Mouse (Mus musculus) kidney, postnatal 14 days (tissue): ENCODE data around the gene Tsga10ip.
A peak's percentile ranks its signal among the peaks of the same experiment; 100 is the strongest.

Experiments
- DNase-seq: peaks from one replicate; pipeline ENCODE4 v3.0.0; 2022; ENCODE audit warnings: mixed read lengths

Gene Tsga10ip

DNA sequence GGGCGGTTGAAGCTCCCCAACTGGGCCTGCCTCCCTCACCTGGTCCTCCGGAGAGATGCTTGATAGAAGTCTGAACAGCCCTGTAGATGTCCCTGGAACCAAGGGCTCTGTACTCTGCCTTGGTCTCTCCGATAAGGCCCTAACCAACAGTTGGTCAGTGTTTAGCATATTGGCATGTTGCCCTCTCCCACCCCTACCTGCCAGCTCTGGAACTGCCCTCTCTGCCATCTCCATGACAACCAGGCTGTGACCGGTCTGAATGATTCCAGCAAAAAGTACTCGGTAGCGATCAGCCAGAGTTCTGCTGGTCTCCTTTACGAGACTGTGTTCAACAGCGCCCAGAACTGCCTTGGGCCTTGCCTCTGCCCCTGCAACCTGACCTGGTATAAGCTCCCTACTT is at the start of gene Tsga10ip:
Gene Tsga10ip, minus strand, starts transcription at position 234 of the 400 bp plus-strand sequence.
- DNase-seq, result no peak

DNA sequence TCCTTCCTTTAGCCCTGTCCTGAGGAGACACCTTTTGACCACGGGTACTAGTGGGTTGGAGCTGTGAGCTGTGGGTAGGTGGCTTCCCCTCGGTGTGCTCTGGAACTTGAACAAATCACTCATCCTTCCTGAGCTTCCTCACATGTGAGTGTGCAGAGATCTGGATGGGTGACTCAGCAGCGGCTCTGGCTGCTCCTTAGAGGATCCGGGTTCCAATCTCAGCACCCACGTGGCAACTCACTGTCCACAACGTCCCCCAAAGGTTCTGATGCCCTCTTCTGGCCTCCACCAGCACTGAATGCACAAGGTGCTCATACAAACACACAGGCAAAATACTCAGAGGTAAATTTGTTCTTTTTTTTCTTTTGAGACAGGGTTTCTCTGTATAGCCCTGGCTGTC is 49.4 kb upstream of the Tsga10ip start:
- DNase-seq, result no peak

GRCm38 (mm10) chr19:5449673-5450072 is 47.3 kb upstream of the Tsga10ip start:
- no peak for DNase-seq

GRCm38 (mm10) chr19:5448354-5449150 is 46.2 kb upstream of the Tsga10ip start:
- no peak for DNase-seq

DNA sequence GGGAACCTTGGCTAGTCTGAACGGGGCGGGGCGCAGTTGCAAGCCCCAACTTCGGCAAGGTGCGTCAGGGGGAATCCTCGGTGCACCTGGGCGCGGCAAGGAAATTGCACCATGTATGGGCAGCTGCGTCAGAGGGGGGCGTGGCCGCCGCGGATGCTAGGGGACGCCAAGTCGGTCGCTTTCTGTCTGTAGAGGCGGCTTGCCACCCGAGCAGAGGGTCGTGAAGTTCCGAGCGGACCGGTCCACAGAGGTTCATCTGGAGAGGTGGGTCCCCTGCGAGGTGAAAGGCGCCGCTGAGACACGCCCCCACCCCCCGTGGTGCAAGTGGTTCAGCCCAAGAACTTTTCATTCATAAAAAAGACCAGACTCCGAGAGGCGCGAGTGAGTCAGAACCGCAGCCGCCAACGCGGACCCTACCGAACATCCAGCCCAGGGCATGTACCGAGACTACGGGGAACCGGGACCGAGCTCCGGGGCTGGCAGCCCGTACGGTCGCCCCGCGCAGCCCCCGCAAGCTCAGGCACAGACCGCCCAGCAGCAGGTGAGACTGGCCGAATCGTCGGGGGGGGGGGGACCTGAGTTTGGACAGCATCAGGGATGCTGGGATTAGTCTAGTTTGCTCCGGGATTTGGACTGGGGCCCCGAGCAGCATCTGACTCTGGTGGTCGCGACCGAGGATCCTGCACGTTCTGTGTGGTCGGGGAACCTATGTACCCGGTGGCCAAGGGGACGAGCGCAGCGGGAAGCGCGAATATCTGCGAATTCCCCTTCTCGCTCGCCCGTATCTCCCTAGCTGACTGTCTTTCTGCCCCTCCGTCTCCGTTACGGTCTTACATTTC is 45.4 kb upstream of the Tsga10ip start, which contains the start of gene Fosl1:
Gene Fosl1, plus strand, starts transcription at position 33 of the 839 bp plus-strand sequence.
- peak; percentile 74 for DNase-seq

- DNase-seq, result no peak
Measured at GRCm38 (mm10) chr19:5445747-5446146, 43.4 kb upstream of the Tsga10ip start.

- DNase-seq, result no peak
Measured at GRCm38 (mm10) chr19:5444954-5445353, 42.6 kb upstream of the Tsga10ip start.

GRCm38 (mm10) chr19:5444371-5444908 is 42.1 kb upstream of the Tsga10ip start:
- DNase-seq, result no peak

GRCm38 (mm10) chr19:5433951-5434350 is 31.6 kb upstream of the Tsga10ip start:
- DNase-seq, result no peak

DNA sequence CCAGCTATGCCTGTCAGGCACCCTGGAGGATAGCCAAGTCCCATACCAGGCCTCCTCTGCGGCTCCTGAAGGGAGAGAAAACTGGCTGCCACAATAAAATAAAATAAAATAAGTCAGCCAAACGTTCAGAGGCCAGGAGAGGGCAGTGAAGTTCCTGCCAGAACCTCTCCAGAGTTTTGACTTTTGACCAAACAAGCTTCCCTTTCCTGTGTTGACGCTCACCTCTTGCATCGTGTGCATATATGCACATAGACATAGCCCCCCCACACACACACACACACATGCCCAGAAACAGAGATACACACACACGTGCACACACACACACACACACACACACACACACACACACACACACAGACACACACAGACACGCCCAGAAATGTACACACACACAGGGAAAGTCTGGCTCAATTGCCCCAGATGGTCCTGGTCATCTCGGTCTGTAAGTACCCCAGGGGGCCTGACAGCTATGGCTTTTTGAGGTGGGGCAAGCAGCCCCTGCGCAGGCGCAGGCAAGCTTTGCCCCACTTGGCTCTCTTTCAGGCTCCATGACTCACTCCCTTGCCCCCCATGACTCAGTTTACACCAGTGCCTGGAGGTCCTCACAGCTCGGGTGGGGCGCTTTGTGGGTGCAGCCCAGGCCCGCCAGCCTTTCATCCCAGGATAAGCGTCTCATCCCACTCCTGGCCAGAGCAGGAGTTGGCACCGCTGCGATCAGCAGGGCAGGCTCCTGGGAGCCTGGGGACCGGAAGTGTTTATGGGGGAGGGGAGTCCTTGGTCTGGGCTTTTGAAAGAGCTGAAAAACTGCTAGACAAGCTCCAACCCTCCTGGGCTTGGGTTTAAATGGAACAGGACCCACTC is 30.9 kb upstream of the Tsga10ip start:
- peak; percentile 81 for DNase-seq

- DNase-seq, result no peak
Measured at GRCm38 (mm10) chr19:5431911-5432464, 29.7 kb upstream of the Tsga10ip start.

DNA sequence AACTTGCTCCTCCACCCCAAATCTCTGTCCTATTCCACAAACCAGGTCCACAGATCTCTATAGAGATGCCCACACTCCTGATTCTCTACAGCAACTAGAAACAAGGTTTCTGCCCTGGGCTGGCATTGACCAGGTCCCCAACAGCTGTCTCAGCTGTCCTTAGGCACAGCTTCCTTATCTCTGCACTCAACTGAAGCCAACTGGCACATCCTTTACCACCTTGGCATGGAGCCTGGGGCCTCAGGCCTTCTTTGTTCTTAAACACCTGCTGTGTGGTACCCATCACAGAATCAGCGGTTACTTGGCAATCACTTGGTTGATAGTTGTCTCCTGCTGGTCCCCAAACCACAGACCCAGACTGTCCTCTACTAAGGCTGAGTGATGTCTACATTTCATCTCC is 28.1 kb upstream of the Tsga10ip start:
- no peak for DNase-seq

- DNase-seq, result peak; percentile 78
Measured at GRCm38 (mm10) chr19:5429806-5430205, 27.5 kb upstream of the Tsga10ip start.

GRCm38 (mm10) chr19:5429219-5429618 is 26.9 kb upstream of the Tsga10ip start:
- DNase-seq, result no peak

- peak; percentile 62 for DNase-seq
Measured at GRCm38 (mm10) chr19:5428083-5428482, 25.8 kb upstream of the Tsga10ip start.

DNA sequence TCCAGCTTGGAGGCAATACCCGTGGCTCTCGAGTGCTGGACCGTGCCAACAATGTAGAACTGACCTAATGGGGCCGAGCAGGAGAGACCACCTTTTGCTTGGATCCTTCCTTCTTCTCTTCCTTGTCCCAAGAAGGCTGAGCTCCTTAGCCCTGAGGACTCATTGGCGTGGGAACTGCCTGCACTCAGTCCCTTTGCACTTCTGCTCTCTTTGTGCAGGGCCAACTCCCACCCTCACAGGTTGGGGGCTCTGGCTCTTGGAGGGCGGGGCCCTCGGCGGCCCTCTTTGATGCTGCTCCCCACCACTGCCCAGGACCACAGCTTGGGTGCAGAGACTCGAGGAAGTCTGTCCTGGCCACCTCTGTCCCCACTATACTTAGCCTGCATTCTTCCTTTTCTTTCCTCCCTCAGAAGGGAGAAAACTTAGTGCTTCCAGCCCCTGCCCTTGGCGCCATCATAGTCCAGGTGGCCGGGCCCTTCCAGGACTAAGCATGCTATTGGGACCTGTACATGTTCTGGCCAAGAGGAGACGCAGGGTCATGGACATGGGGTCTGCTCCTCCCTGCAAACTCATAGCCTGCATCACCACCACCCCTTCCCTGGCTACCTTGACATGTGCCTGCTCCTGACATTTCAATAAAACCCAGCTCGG is 24.4 kb upstream of the Tsga10ip start:
- DNase-seq, result no peak

GRCm38 (mm10) chr19:5425906-5426565 is 23.7 kb upstream of the Tsga10ip start:
- no peak for DNase-seq

GRCm38 (mm10) chr19:5424782-5425741 is 22.7 kb upstream of the Tsga10ip start, which contains the start of the genes Drap1 and AI837181:
Drap1 (minus strand) TSS chr19:5424979.
AI837181 (plus strand) TSS chr19:5425144.
- peak; percentile 97 for DNase-seq

GRCm38 (mm10) chr19:5424092-5424781 is 21.9 kb upstream of the Tsga10ip start:
- peak; percentile 90 for DNase-seq
